Mouse (Mus musculus) liver, postnatal 0 days (tissue): ENCODE results near the gene Lrfn4.

Source experiments
- CTCF ChIP-seq: sonication (generic); IDR thresholded peaks from 2 replicates; pipeline ENCODE4 v1.5.1; 2016; ENCODE audit warnings: antibody characterized with exemption, low read depth
- EP300 ChIP-seq: IDR thresholded peaks from 2 replicates; pipeline ENCODE4 v1.6.1; 2016; ENCODE audit warnings: antibody characterized with exemption, low read depth, mild to moderate bottlenecking

GRCm38 (mm10) chr19:4572467-4572866, 43.0 kb downstream of the Lrfn4 start:
- no peak for TF ChIP-seq CTCF
- no peak for TF ChIP-seq EP300
